Mouse (Mus musculus) MEL (cell line): Measurements from ENCODE around the gene Prnd.

Experiments used
- CTCF ChIP-seq, 3 experiments: IDR thresholded peaks in 2 of 3; conservative IDR thresholded peaks in 1 of 3; 2 replicates each; pipeline ENCODE4 v1.5.1; 2011 to 2012; ENCODE audit warnings: low read length in 3 of 3, low read depth in 2 of 3, mild to moderate bottlenecking in 2 of 3, improper control_type of control experiment in 1 of 3, inconsistent platforms in 1 of 3, mixed read lengths in 1 of 3, moderate library complexity in 1 of 3; ENCODE audit not compliant: control insufficient read depth in 1 of 3, insufficient read depth in 1 of 3, poor library complexity in 1 of 3, severe bottlenecking in 1 of 3
- ETS1 ChIP-seq: IDR thresholded peaks from 2 replicates; pipeline ENCODE4 v1.6.1; 2012; ENCODE audit warnings: low read depth, mild to moderate bottlenecking, inconsistent platforms, low read length, improper control_type of control experiment, moderate library complexity
- KAT2A ChIP-seq: conservative IDR thresholded peaks from 2 replicates; pipeline ENCODE4 v1.6.1; 2012; ENCODE audit warnings: low read depth, low read length, improper control_type of control experiment, inconsistent platforms
- MYC ChIP-seq: IDR thresholded peaks from 2 replicates; pipeline ENCODE4 v1.6.1; 2011; ENCODE audit warnings: low read depth, mild to moderate bottlenecking, low read length, improper control_type of control experiment, moderate library complexity
- POLR2A ChIP-seq, 2 experiments: IDR thresholded peaks; 2 replicates each; pipeline ENCODE4 v1.6.1; 2011 to 2012; ENCODE audit warnings: low read length in 2 of 2, mild to moderate bottlenecking in 2 of 2, control low read depth in 1 of 2, improper control_type of control experiment in 1 of 2, low read depth in 1 of 2, moderate library complexity in 1 of 2; ENCODE audit not compliant: control insufficient read depth in 1 of 2, insufficient read depth in 1 of 2, poor library complexity in 1 of 2
- UBTF ChIP-seq: IDR thresholded peaks from 2 replicates; pipeline ENCODE4 v1.6.1; 2012; ENCODE audit warnings: low read depth, mild to moderate bottlenecking, inconsistent platforms, low read length, improper control_type of control experiment, moderate library complexity, borderline replicate concordance; ENCODE audit not compliant: insufficient read depth
- USF1 ChIP-seq: IDR thresholded peaks from 2 replicates; pipeline ENCODE4 v1.6.1; 2014; ENCODE audit warnings: low read depth, mild to moderate bottlenecking, inconsistent platforms, low read length, improper control_type of control experiment, moderate library complexity

GRCm38 (mm10) chr2:131933013-131933412, 17.6 kb upstream of the Prnd start:
- TF ChIP-seq MYC (no peak), POLR2A (IDR thresholded peaks at IDR 0.05; ENCODE audit: control insufficient read depth in 1 of 2, insufficient read depth in 1 of 2, low read depth in 1 of 2, low read length in 2 of 2, poor library complexity in 1 of 2) (no peak), ETS1 (no peak), CTCF (IDR thresholded peaks at IDR 0.05 in 2 of 3, conservative IDR thresholded peaks at IDR 0.05 in 1 of 3; ENCODE audit: control insufficient read depth in 1 of 3, insufficient read depth in 1 of 3, low read depth in 2 of 3, low read length in 3 of 3, poor library complexity in 1 of 3, severe bottlenecking in 1 of 3) (no peak), UBTF (no peak), KAT2A (no peak), USF1 (no peak)
